Mouse (Mus musculus): ENCODE data around the gene Lhx8. TPM values are rescaled to one million over a fixed set of nuclear protein-coding genes. Genes with fewer than 3 reads are reported as not detected.

Gene Lhx8
- polyA plus RNA-seq, 1 experiment from 2014 or later: 33.6 TPM

- WGBS: 3% methylated on average over 16 of the region's 16 CpGs
- Histone ChIP-seq H3K4me1 (peaks cover 21% of the 10 kb centered on the region), H3K4me3 (replicated peaks) (peak overlapping the region; percentile 42), H3K36me3 (no peaks in the 10 kb centered on the region), H3K27ac (replicated peaks) (peak overlapping the region; percentile 58), H3K27me3 (peaks cover 69% of the 10 kb centered on the region), H3K9ac (no peak overlapping the region), H3K9me3 (replicated peaks) (no peaks in the 10 kb centered on the region), H3K4me2 (replicated peaks) (peak overlapping the region; percentile 37)
- no peak for ATAC-seq (ENCODE audit: insufficient number of reproducible peaks, low FRiP score, low TSS enrichment, low read depth)
Measured at GRCm38 (mm10) chr3:154333401-154333999, 3.0 kb upstream of the Lhx8 start.

GRCm38 (mm10) chr3:154332941-154333340, 2.5 kb upstream of the Lhx8 start:
- peaks cover 74% of the 10 kb centered on the region for H3K27me3 ChIP-seq
- WGBS: 5% methylated on average over 15 of the region's 15 CpGs
- peaks cover 27% of the 10 kb centered on the region for H3K4me1 ChIP-seq
- H3K4me2 ChIP-seq (replicated peaks): peak overlapping the region; percentile 37
- H3K4me3 ChIP-seq (replicated peaks): peak overlapping the region; percentile 42
- no peaks in the 10 kb centered on the region for H3K36me3 ChIP-seq
- H3K27ac ChIP-seq (replicated peaks): peak overlapping the region; percentile 58
- no peak for ATAC-seq (ENCODE audit: insufficient number of reproducible peaks, low FRiP score, low TSS enrichment, low read depth)
- no peaks in the 10 kb centered on the region for H3K9me3 ChIP-seq (replicated peaks)
- no peak overlapping the region for H3K9ac ChIP-seq

- peak overlapping the region; percentile 45 for H3K4me2 ChIP-seq (replicated peaks)
- no peaks in the 10 kb centered on the region for H3K9me3 ChIP-seq (replicated peaks)
- peak overlapping the region; percentile 42 for H3K4me3 ChIP-seq (replicated peaks)
- peaks cover 79% of the 10 kb centered on the region for H3K27me3 ChIP-seq
- peaks cover 30% of the 10 kb centered on the region for H3K4me1 ChIP-seq
- WGBS: under 1% methylated on average over 20 of the region's 20 CpGs
- H3K27ac ChIP-seq (replicated peaks): peak overlapping the region; percentile 85
- H3K9ac ChIP-seq: peak overlapping the region; percentile 28
- no peak for ATAC-seq (ENCODE audit: insufficient number of reproducible peaks, low FRiP score, low TSS enrichment, low read depth)
- H3K36me3 ChIP-seq: no peaks in the 10 kb centered on the region
Measured at GRCm38 (mm10) chr3:154332213-154332530, 1.7 kb upstream of the Lhx8 start.

- peaks cover 81% of the 10 kb centered on the region for H3K27me3 ChIP-seq
- H3K9ac ChIP-seq: peak overlapping the region; percentile 28; the same call in 1 of the 2 replicates
- ATAC-seq (ENCODE audit: insufficient number of reproducible peaks, low FRiP score, low TSS enrichment, low read depth): no peak
- no peaks in the 10 kb centered on the region for H3K9me3 ChIP-seq (replicated peaks)
- peak overlapping the region; percentile 85 for H3K27ac ChIP-seq (replicated peaks)
- H3K4me3 ChIP-seq (replicated peaks): peak overlapping the region; percentile 42
- no peaks in the 10 kb centered on the region for H3K36me3 ChIP-seq
- under 1% methylated on average over 21 of the region's 21 CpGs for WGBS
- peak overlapping the region; percentile 45 for H3K4me2 ChIP-seq (replicated peaks)
- H3K4me1 ChIP-seq: peaks cover 30% of the 10 kb centered on the region
Measured at GRCm38 (mm10) chr3:154331506-154332212, 1.2 kb upstream of the Lhx8 start.

- Histone ChIP-seq H3K9me3 (replicated peaks) (no peaks in the 10 kb centered on the region), H3K36me3 (no peaks in the 10 kb centered on the region), H3K4me3 (replicated peaks) (peak overlapping the region; percentile 50), H3K27me3 (peaks cover 77% of the 10 kb centered on the region), H3K4me1 (peaks cover 30% of the 10 kb centered on the region), H3K9ac (no peak overlapping the region), H3K27ac (replicated peaks) (peak overlapping the region; percentile 80), H3K4me2 (replicated peaks) (peak overlapping the region; percentile 72)
- 1% methylated on average over 10 of the region's 10 CpGs for WGBS
- no peak for ATAC-seq (ENCODE audit: insufficient number of reproducible peaks, low FRiP score, low TSS enrichment, low read depth)
Measured at GRCm38 (mm10) chr3:154331003-154331340, 513 bp upstream of the Lhx8 start.

- no peaks in the 10 kb centered on the region for H3K9me3 ChIP-seq (replicated peaks)
- H3K27ac ChIP-seq (replicated peaks): peak overlapping the region; percentile 80
- H3K4me1 ChIP-seq: peaks cover 30% of the 10 kb centered on the region
- WGBS: 1% methylated on average over 54 of the region's 54 CpGs
- no peaks in the 10 kb centered on the region for H3K36me3 ChIP-seq
- H3K4me2 ChIP-seq (replicated peaks): peak overlapping the region; percentile 72
- H3K4me3 ChIP-seq (replicated peaks): peak overlapping the region; percentile 50
- peak overlapping the region; percentile 45 for H3K9ac ChIP-seq
- peaks cover 77% of the 10 kb centered on the region for H3K27me3 ChIP-seq
- ATAC-seq (ENCODE audit: insufficient number of reproducible peaks, low FRiP score, low TSS enrichment, low read depth): no peak
Measured at GRCm38 (mm10) chr3:154329323-154330180, 907 bp downstream of the Lhx8 start.

GRCm38 (mm10) chr3:154328721-154329322, 1.6 kb downstream of the Lhx8 start:
- peaks cover 77% of the 10 kb centered on the region for H3K27me3 ChIP-seq
- H3K27ac ChIP-seq (replicated peaks): peak overlapping the region; percentile 80
- H3K4me3 ChIP-seq (replicated peaks): peak overlapping the region; percentile 50
- 1% methylated on average over 22 of the region's 22 CpGs for WGBS
- no peak for ATAC-seq (ENCODE audit: insufficient number of reproducible peaks, low FRiP score, low TSS enrichment, low read depth)
- H3K4me2 ChIP-seq (replicated peaks): peak overlapping the region; percentile 72
- no peaks in the 10 kb centered on the region for H3K36me3 ChIP-seq
- H3K9ac ChIP-seq: peak overlapping the region; percentile 51
- H3K4me1 ChIP-seq: peaks cover 30% of the 10 kb centered on the region
- no peaks in the 10 kb centered on the region for H3K9me3 ChIP-seq (replicated peaks)

GRCm38 (mm10) chr3:154327883-154328720, 2.4 kb downstream of the Lhx8 start:
- peaks cover 75% of the 10 kb centered on the region for H3K27me3 ChIP-seq
- WGBS: under 1% methylated on average over 76 of the region's 86 CpGs
- H3K36me3 ChIP-seq: no peaks in the 10 kb centered on the region
- peak overlapping the region; percentile 75 for H3K27ac ChIP-seq (replicated peaks)
- peaks cover 30% of the 10 kb centered on the region for H3K4me1 ChIP-seq
- ATAC-seq (ENCODE audit: insufficient number of reproducible peaks, low FRiP score, low TSS enrichment, low read depth): peak; percentile 68
- no peaks in the 10 kb centered on the region for H3K9me3 ChIP-seq (replicated peaks)
- H3K9ac ChIP-seq: peak overlapping the region; percentile 51
- H3K4me3 ChIP-seq (replicated peaks): peak overlapping the region; percentile 50
- peak overlapping the region; percentile 72 for H3K4me2 ChIP-seq (replicated peaks)

GRCm38 (mm10) chr3:154327110-154327882, 3.2 kb downstream of the Lhx8 start:
- no peak for ATAC-seq (ENCODE audit: insufficient number of reproducible peaks, low FRiP score, low TSS enrichment, low read depth)
- H3K4me2 ChIP-seq (replicated peaks): peak overlapping the region; percentile 72
- WGBS: 6% methylated on average over 13 of the region's 13 CpGs
- peaks cover 28% of the 10 kb centered on the region for H3K4me1 ChIP-seq
- peaks cover 72% of the 10 kb centered on the region for H3K27me3 ChIP-seq
- H3K9ac ChIP-seq: peak overlapping the region; percentile 51; the same call in 1 of the 2 replicates
- peak overlapping the region; percentile 50 for H3K4me3 ChIP-seq (replicated peaks)
- H3K27ac ChIP-seq (replicated peaks): peak overlapping the region; percentile 75; the same call in 1 of the 2 replicates
- H3K36me3 ChIP-seq: no peaks in the 10 kb centered on the region
- no peaks in the 10 kb centered on the region for H3K9me3 ChIP-seq (replicated peaks)

Data from embryonic facial prominence, embryonic 15.5 days (tissue).